Mouse (Mus musculus): ENCODE measurements at regions not wholly inside any gene's neighbourhood (a gene's known extent, or its start where the extent isn't known, plus 50 kb on each side); places are given as distances from the start of the nearest gene placed in this dataset.
A peak's percentile ranks its signal among the peaks of the same experiment; 100 is the strongest.

GRCm38 (mm10) chr17:92159325-92159724, 1039.5 kb upstream of the Adcyap1 start:
- no peak for DNase-seq (ENCODE audit: extremely low spot score in 1 of 2, low spot score in 1 of 2)

- peak in 1 of 2 experiments; percentile 3 for DNase-seq (ENCODE audit: extremely low spot score in 1 of 2, low spot score in 1 of 2)
Observed at GRCm38 (mm10) chr17:92185740-92186139, 1013.1 kb upstream of the Adcyap1 start.

- peak; percentile 6 to 51 for DNase-seq (ENCODE audit: extremely low spot score in 1 of 2, low spot score in 1 of 2)
Observed at GRCm38 (mm10) chr17:92210730-92211129, 988.1 kb upstream of the Adcyap1 start.

GRCm38 (mm10) chr17:92216464-92216863, 982.4 kb upstream of the Adcyap1 start:
- DNase-seq (ENCODE audit: extremely low spot score in 1 of 2, low spot score in 1 of 2): no peak

All from frontal cortex, adult 2 months (tissue).